ENCODE assay signal across 20 mouse cellular contexts in the genomic region with DNA sequence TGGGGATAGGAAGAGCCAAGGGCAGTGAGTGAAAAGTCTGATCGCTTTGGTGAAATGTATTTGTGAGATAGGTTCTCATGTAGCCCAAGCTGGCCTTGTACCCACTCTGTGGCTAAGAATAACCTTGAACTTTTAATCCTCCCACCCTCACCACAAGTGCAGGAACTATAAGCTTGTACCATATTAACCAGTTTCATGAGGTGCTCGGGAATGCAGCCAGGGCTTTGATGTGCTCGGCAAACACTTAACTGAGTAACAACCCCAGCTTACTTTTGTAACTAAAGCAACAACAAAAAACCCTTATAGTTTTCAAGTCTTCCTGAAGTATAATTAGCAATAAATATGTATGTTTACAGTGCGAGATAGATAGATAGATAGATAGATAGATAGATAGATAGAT.
"Had no signal": no experiment of that assay in that cellular context is flagged by ENCODE, and none has a peak within 500 bp of the region (broad histone marks: within the 10 kb centered on the region; RNA-seq: fewer than 3 reads in every experiment).

No protein-coding gene starts in this region.

- H3K27me3 ChIP-seq: limb, embryonic 12.5 days; limb, embryonic 15.5 days; midbrain, embryonic 13.5 days; neural tube, embryonic 13.5 days; stomach, embryonic 15.5 days had no signal

- H3K27ac ChIP-seq: kidney, postnatal 0 days; limb, embryonic 12.5 days; limb, embryonic 15.5 days; liver, embryonic 14.5 days; midbrain, embryonic 10.5 days; midbrain, embryonic 13.5 days; neural tube, embryonic 13.5 days; stomach, embryonic 15.5 days had no signal

- DNase-seq: kidney, adult 9 months; left cerebral cortex, postnatal 4 days; liver, postnatal 0 days; retina, postnatal 1 day; right cerebral cortex, postnatal 25 days; spleen, adult 18-20 months; thymus, postnatal 25 days had no signal

- ATAC-seq: intestine, postnatal 0 days; liver, postnatal 0 days; midbrain, embryonic 13.5 days; midbrain, embryonic 16.5 days had no signal

- H3K9ac ChIP-seq: limb, embryonic 12.5 days; limb, embryonic 15.5 days; liver, embryonic 14.5 days; liver, postnatal 0 days; midbrain, embryonic 13.5 days; neural tube, embryonic 13.5 days; stomach, embryonic 15.5 days had no signal

- H3K4me2 ChIP-seq: limb, embryonic 12.5 days; limb, embryonic 15.5 days; liver, embryonic 11.5 days; midbrain, embryonic 13.5 days; neural tube, embryonic 13.5 days; stomach, embryonic 15.5 days had no signal

- H3K4me1 ChIP-seq: neural tube, embryonic 13.5 days; stomach, embryonic 15.5 days had no signal

- H3K4me3 ChIP-seq: limb, embryonic 12.5 days; limb, embryonic 15.5 days; megakaryocyte, embryonic 14.5 days; midbrain, embryonic 10.5 days; midbrain, embryonic 13.5 days; myocyte; neural tube, embryonic 13.5 days; stomach, embryonic 15.5 days had no signal

- H3K9me3 ChIP-seq: limb, embryonic 12.5 days; limb, embryonic 15.5 days; megakaryocyte, embryonic 14.5 days; midbrain, embryonic 10.5 days; midbrain, embryonic 13.5 days; neural tube, embryonic 13.5 days; stomach, embryonic 15.5 days had no signal

- H3K36me3 ChIP-seq: limb, embryonic 12.5 days; limb, embryonic 15.5 days; midbrain, embryonic 10.5 days; midbrain, embryonic 13.5 days; neural tube, embryonic 13.5 days; stomach, embryonic 15.5 days had no signal
